Mouse (Mus musculus): ENCODE data around the gene Gimap1. TPM values are rescaled to one million over a fixed set of nuclear protein-coding genes. Genes with fewer than 3 reads are reported as not detected.

Gene Gimap1
- polyA plus RNA-seq, 1 experiment = not detected

- TF ChIP-seq POLR2A (IDR thresholded peaks at IDR 0.05; ENCODE audit: insufficient read depth, low read length) (no peak), EP300 (IDR thresholded peaks at IDR 0.05; ENCODE audit: insufficient read depth, low read depth, low read length) (no peak), CTCF (IDR thresholded peaks at IDR 0.05; ENCODE audit: low read depth, low read length) (no peak)
- Histone ChIP-seq H3K9ac (ENCODE audit: low read depth, poor library complexity, severe bottlenecking) (no peak overlapping the region), H3K4me1 (ENCODE audit: control insufficient read depth, insufficient read depth, low read length) (no peaks in the 10 kb centered on the region), H3K27me3 (ENCODE audit: control insufficient read depth, insufficient read depth, low read length, poor library complexity, severe bottlenecking) (no peaks in the 10 kb centered on the region), H3K9me3 (replicated peaks; ENCODE audit: control insufficient read depth, insufficient read depth, low read length, poor library complexity, severe bottlenecking) (no peaks in the 10 kb centered on the region), H3K27ac (ENCODE audit: insufficient read depth, low read length) (no peak overlapping the region), H3K36me3 (ENCODE audit: control insufficient read depth, insufficient read depth, low read length, poor library complexity, severe bottlenecking) (no peaks in the 10 kb centered on the region), H3K4me3 (ENCODE audit: low read depth, low read length) (no peak overlapping the region)
Observed at GRCm38 (mm10) chr6:48704146-48704545, 34.7 kb upstream of the Gimap1 start.

GRCm38 (mm10) chr6:48706130-48706529 is 32.7 kb upstream of the Gimap1 start:
- no peak for TF ChIP-seq CTCF (IDR thresholded peaks at IDR 0.05; ENCODE audit: low read depth, low read length)
- no peak for TF ChIP-seq EP300 (IDR thresholded peaks at IDR 0.05; ENCODE audit: insufficient read depth, low read depth, low read length)
- no peak for TF ChIP-seq POLR2A (IDR thresholded peaks at IDR 0.05; ENCODE audit: insufficient read depth, low read length)
- no peaks in the 10 kb centered on the region for H3K36me3 ChIP-seq (ENCODE audit: control insufficient read depth, insufficient read depth, low read length, poor library complexity, severe bottlenecking)
- H3K27ac ChIP-seq (ENCODE audit: insufficient read depth, low read length) = no peak overlapping the region
- H3K9me3 ChIP-seq (replicated peaks; ENCODE audit: control insufficient read depth, insufficient read depth, low read length, poor library complexity, severe bottlenecking) = no peaks in the 10 kb centered on the region
- no peak overlapping the region for H3K4me3 ChIP-seq (ENCODE audit: low read depth, low read length)
- H3K27me3 ChIP-seq (ENCODE audit: control insufficient read depth, insufficient read depth, low read length, poor library complexity, severe bottlenecking) = no peaks in the 10 kb centered on the region
- H3K4me1 ChIP-seq (ENCODE audit: control insufficient read depth, insufficient read depth, low read length) = no peaks in the 10 kb centered on the region
- H3K9ac ChIP-seq (ENCODE audit: low read depth, poor library complexity, severe bottlenecking) = no peak overlapping the region

DNA sequence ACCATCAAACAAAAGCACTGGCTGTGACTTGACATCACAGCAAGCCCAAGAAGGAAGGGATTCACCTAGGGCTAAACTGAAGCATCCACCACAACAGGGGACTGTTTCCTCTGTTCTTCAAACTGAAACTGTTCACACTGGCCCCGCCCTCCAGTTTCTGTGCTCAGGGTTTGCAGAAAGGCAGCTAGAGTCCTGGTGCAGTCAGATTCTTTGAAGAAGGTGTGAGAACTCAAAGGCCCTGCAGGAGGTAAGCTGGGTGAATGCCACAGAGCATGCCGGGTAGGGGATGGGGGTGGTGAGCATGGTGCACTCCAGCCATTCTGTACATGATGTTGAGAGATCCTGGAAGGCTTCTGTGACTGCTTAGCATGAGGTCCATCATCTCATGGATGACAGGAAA is 20.4 kb upstream of the Gimap1 start, which contains the start of the genes Gm28053 and Gimap7:
Gene Gm28053 (plus strand): TSS at position 153 of the 400 bp plus-strand sequence.
Gene Gimap7 (plus strand): TSS at position 167 of the 400 bp plus-strand sequence.
- no peak within 1 kb of the TSS for H3K9ac ChIP-seq (ENCODE audit: low read depth, poor library complexity, severe bottlenecking)
- no peak for TF ChIP-seq CTCF (IDR thresholded peaks at IDR 0.05; ENCODE audit: low read depth, low read length)
- TF ChIP-seq POLR2A (IDR thresholded peaks at IDR 0.05; ENCODE audit: insufficient read depth, low read length) = no peak
- TF ChIP-seq EP300 (IDR thresholded peaks at IDR 0.05; ENCODE audit: insufficient read depth, low read depth, low read length) = no peak

GRCm38 (mm10) chr6:48720326-48720725 is 18.5 kb upstream of the Gimap1 start:
- Histone ChIP-seq H3K9me3 (replicated peaks; ENCODE audit: control insufficient read depth, insufficient read depth, low read length, poor library complexity, severe bottlenecking) (no peaks in the 10 kb centered on the region), H3K27ac (ENCODE audit: insufficient read depth, low read length) (no peak overlapping the region), H3K4me3 (ENCODE audit: low read depth, low read length) (no peak overlapping the region), H3K27me3 (ENCODE audit: control insufficient read depth, insufficient read depth, low read length, poor library complexity, severe bottlenecking) (no peaks in the 10 kb centered on the region), H3K4me1 (ENCODE audit: control insufficient read depth, insufficient read depth, low read length) (no peaks in the 10 kb centered on the region), H3K36me3 (ENCODE audit: control insufficient read depth, insufficient read depth, low read length, poor library complexity, severe bottlenecking) (no peaks in the 10 kb centered on the region), H3K9ac (ENCODE audit: low read depth, poor library complexity, severe bottlenecking) (no peak overlapping the region)
- no peak for TF ChIP-seq CTCF (IDR thresholded peaks at IDR 0.05; ENCODE audit: low read depth, low read length)
- TF ChIP-seq POLR2A (IDR thresholded peaks at IDR 0.05; ENCODE audit: insufficient read depth, low read length) = no peak
- TF ChIP-seq EP300 (IDR thresholded peaks at IDR 0.05; ENCODE audit: insufficient read depth, low read depth, low read length) = no peak

More for the DNA sequence above, 20.4 kb upstream of the Gimap1 start, which contains the start of the genes Gm28053 and Gimap7:
- Histone ChIP-seq H3K9me3 (replicated peaks; ENCODE audit: control insufficient read depth, insufficient read depth, low read length, poor library complexity, severe bottlenecking) (no peaks in the 10 kb centered on the region), H3K4me1 (ENCODE audit: control insufficient read depth, insufficient read depth, low read length) (no peaks in the 10 kb centered on the region), H3K4me3 (ENCODE audit: low read depth, low read length) (no peak within 1 kb of the TSS), H3K36me3 (ENCODE audit: control insufficient read depth, insufficient read depth, low read length, poor library complexity, severe bottlenecking) (no peaks in the 10 kb centered on the region), H3K27ac (ENCODE audit: insufficient read depth, low read length) (no peak within 1 kb of the TSS), H3K27me3 (ENCODE audit: control insufficient read depth, insufficient read depth, low read length, poor library complexity, severe bottlenecking) (no peaks in the 10 kb centered on the region)

DNA sequence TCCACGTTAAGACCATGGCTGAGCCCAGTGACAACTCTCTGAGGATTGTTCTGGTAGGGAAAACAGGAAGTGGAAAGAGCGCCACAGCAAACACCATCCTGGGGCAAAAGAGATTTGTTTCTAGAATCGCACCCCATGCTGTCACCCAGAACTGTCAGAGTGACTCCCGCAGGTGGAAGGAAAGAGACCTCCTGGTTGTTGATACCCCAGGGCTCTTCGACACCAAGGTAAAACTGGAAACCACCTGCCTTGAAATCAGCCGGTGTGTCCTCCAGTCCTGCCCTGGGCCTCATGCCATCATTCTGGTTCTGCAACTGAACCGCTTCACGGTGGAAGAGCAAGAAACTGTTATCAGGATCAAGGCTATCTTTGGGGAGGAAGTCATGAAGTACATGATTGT is 15.4 kb upstream of the Gimap1 start:
- Histone ChIP-seq H3K9me3 (replicated peaks; ENCODE audit: control insufficient read depth, insufficient read depth, low read length, poor library complexity, severe bottlenecking) (no peaks in the 10 kb centered on the region), H3K4me3 (ENCODE audit: low read depth, low read length) (no peak overlapping the region), H3K27me3 (ENCODE audit: control insufficient read depth, insufficient read depth, low read length, poor library complexity, severe bottlenecking) (no peaks in the 10 kb centered on the region; the same call in 1 of the 2 replicates), H3K27ac (ENCODE audit: insufficient read depth, low read length) (no peak overlapping the region), H3K36me3 (ENCODE audit: control insufficient read depth, insufficient read depth, low read length, poor library complexity, severe bottlenecking) (no peaks in the 10 kb centered on the region), H3K9ac (ENCODE audit: low read depth, poor library complexity, severe bottlenecking) (no peak overlapping the region), H3K4me1 (ENCODE audit: control insufficient read depth, insufficient read depth, low read length) (no peaks in the 10 kb centered on the region)
- TF ChIP-seq CTCF (IDR thresholded peaks at IDR 0.05; ENCODE audit: low read depth, low read length) (no peak), EP300 (IDR thresholded peaks at IDR 0.05; ENCODE audit: insufficient read depth, low read depth, low read length) (no peak)

- H3K27ac ChIP-seq (ENCODE audit: insufficient read depth, low read length) = no peak overlapping the region
- no peaks in the 10 kb centered on the region for H3K36me3 ChIP-seq (ENCODE audit: control insufficient read depth, insufficient read depth, low read length, poor library complexity, severe bottlenecking)
- TF ChIP-seq EP300 (IDR thresholded peaks at IDR 0.05; ENCODE audit: insufficient read depth, low read depth, low read length) = no peak
- TF ChIP-seq POLR2A (IDR thresholded peaks at IDR 0.05; ENCODE audit: insufficient read depth, low read length) = no peak
- TF ChIP-seq CTCF (IDR thresholded peaks at IDR 0.05; ENCODE audit: low read depth, low read length) = no peak
Observed at GRCm38 (mm10) chr6:48725476-48725875, 13.4 kb upstream of the Gimap1 start.

More at GRCm38 (mm10) chr6:48725476-48725875, 13.4 kb upstream of the Gimap1 start:
- Histone ChIP-seq H3K27me3 (ENCODE audit: control insufficient read depth, insufficient read depth, low read length, poor library complexity, severe bottlenecking) (no peaks in the 10 kb centered on the region; the same call in 1 of the 2 replicates), H3K9me3 (replicated peaks; ENCODE audit: control insufficient read depth, insufficient read depth, low read length, poor library complexity, severe bottlenecking) (no peaks in the 10 kb centered on the region), H3K9ac (ENCODE audit: low read depth, poor library complexity, severe bottlenecking) (no peak overlapping the region), H3K4me1 (ENCODE audit: control insufficient read depth, insufficient read depth, low read length) (no peaks in the 10 kb centered on the region), H3K4me3 (ENCODE audit: low read depth, low read length) (no peak overlapping the region)
